Mouse (Mus musculus) brown adipose tissue, adult 24 weeks (tissue): ENCODE results near the gene 1700088E04Rik. TPM values are rescaled to one million over a fixed set of nuclear protein-coding genes. Genes with fewer than 3 reads are reported as not detected.

Experiments
- H3K27ac ChIP-seq: fragments of 200-500 bp; replicated peaks from 2 replicates; pipeline ENCODE4 v1.5.1; 2012; ENCODE audit warnings: low read depth, mild to moderate bottlenecking, low read length
- H3K4me1 ChIP-seq: fragments of 200-500 bp; 2 replicates; pipeline ENCODE4 v1.6.1; 2012; ENCODE audit warnings: low read length, mixed read lengths; ENCODE audit not compliant: control insufficient read depth, insufficient read depth, insufficient read length
- H3K4me3 ChIP-seq: fragments of 200-500 bp; 2 replicates; pipeline ENCODE4 v1.5.1; 2012; ENCODE audit warnings: low read depth, mild to moderate bottlenecking, low read length, moderate library complexity; ENCODE audit not compliant: insufficient read depth
- polyA plus RNA-seq: library from polyadenylated mRNA; stranded (reverse); fragments of >200 nt; gene quantifications from 2 replicates; pipeline ENCODE4 v1.2.4, GENCODE M21; 2012; ENCODE audit not compliant: missing spikeins, insufficient read depth, insufficient read length

1700088E04Rik gene
- polyA plus RNA-seq, 1 experiment: not detected

DNA sequence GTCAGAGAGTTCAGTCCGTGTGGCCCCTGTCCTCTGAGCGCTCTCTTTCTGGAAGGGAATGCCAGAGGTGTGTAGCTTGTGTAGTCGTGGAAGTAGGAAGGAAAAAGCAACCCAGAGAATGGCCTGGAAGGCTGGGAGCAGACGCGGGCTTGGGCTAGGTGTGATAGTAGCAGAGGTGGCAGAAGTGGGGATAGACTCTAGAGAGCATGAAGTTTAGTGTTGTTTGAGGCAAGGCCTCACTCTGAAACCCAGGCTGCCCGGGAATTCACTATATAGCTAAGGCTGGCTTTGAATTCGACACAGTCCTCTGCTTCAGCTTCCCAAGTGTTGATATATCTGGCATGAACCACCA, 489 bp upstream of the 1700088E04Rik start:
- Histone ChIP-seq H3K4me3 (peak overlapping the region; percentile 94), H3K4me1 (no peaks in the 10 kb centered on the region), H3K27ac (peak overlapping the region; percentile 39; the same call in 1 of the 2 replicates)

DNA sequence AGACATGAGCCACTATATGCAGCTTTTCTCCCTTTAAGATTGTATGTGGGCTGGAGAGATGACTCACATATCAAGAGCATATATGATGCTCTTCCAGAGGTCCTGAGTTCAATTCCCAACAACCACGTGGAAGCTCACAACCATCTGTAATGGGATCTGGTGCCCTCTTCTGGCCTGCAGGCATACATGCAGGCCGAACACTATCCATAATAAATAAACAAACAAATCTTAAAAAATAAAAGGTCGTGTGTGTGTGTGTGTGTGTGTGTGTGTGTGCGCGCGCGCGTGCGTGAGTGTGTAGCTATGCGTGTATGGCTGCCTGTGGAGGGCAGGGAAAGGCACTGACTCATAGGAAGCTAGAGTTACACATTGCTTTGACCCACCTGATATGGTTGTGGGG, 1.4 kb downstream of the 1700088E04Rik start:
- Histone ChIP-seq H3K4me1 (no peaks in the 10 kb centered on the region), H3K4me3 (no peak overlapping the region), H3K27ac (no peak overlapping the region)

DNA sequence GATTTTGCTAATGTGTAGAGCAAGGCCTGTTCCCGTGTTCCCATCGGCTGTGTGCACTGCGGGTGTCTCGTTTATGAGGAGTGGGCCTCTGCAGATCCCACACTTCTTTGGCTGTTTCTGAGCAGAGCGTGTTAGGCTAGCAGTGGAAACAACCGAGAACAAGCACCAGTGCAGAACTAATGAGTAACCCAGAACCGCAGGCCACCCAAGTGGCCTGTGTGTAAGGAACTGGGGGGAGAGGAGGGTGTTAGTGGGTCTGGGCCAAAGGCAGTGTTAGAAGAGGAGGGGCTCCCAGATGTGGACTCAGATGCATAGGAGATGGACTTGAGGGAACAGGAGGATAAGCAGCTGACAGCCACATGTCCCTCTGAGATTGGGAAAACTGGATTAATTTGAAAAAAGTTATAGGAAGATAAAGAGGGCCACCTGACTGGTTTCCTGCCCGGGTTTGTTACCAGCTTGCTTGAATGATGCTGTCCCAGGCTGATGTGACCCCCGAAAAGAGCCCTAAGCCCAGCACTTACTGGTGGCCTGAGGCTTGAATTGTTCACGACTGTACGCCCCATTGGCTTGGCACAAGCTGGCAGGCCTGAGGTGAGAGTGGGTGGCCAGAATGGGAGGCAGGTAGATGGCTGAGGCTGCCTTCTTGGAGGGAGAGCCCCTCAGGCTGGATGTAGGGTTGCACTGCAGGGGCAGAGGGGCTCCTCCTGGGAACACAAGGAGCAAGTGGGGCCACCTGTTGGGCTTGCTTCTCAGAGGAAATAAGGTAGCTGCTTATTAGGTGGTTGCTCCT, 5.1 kb downstream of the 1700088E04Rik start:
- Histone ChIP-seq H3K27ac (no peak overlapping the region), H3K4me3 (no peak overlapping the region), H3K4me1 (peaks cover 5% of the 10 kb centered on the region; the same call in 1 of the 2 replicates)

DNA sequence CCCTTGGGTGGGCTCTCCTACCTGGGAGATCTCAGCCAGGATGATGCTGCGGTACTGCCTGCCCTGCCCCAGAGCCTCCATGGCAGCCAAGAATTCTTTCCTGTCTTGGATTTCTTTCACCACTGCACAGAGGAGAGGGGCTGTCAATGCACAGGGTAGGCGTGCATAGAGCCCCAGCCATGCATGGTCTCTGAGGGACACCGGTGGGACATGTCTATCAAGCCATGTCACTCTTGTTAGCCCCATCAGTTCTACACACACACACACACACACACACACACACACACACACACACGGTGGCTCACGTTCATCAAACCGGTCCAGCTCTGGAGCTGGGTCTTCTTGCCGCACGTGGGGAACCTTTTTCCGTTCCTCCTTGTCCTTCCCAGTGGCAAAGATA, 5.7 kb downstream of the 1700088E04Rik start:
- Histone ChIP-seq H3K4me3 (no peak overlapping the region), H3K4me1 (peaks cover 8% of the 10 kb centered on the region), H3K27ac (no peak overlapping the region)

DNA sequence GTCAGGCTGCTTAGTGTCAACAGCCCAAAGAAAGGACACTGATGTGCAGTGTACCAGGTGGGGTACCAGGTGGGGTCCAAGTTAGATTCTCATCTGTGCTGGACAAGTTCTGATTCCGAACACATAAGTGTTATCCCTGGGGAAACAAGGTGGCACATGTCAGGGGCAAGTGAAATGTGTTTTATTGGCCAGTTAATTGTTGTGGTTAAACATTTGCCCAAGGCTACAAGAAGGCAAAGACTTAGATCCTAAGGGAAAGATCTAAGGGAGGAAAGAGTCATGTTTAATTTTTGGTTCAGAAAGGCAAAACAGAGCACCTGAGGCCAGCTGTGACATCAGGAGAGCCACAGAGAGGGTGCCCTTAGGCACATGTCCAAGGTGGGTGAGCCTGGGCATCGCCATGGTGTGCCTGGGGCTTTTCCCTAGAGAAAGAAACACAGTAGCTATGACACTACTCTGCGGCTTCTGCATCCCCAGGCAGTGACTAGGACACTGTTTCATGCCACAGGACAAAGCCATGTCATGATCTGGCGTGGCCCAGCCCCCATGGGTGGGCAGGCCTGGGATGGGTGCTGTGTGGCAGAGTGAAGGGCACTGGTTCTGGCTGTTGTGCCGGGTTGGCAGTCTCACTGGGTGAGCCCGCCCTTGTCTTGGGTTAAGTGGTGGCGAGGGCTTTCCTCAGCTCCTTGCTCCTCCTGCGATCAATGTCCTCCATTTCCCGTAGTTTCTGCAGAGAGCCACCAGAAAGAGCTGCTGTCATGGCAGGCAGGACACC, 6.4 kb downstream of the 1700088E04Rik start:
- H3K4me1 ChIP-seq: peaks cover 8% of the 10 kb centered on the region
- no peak overlapping the region for H3K27ac ChIP-seq

DNA sequence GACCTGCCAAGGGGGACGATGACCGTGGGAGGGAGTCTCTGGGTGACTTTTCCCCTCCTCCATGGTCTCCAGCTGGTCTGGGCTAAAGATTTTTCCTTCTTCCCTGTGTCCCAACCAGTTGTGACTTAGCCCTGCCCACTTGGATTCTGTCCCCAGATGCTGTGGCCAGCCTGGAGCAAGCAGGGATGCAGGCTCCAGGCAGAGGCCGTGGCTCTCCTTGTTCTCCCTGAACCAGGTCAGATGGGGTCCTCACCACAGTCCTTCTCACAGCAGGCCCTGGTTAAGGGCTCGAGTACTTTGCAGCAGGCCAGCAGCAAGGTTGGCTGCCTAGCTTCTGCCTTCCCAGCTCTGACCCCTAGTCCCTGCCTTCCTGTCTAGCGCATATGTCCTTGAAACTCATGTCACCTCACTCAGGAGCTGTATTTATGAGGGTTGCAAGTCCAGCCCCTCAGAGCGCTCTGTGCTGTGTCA, 7.8 kb downstream of the 1700088E04Rik start:
- Histone ChIP-seq H3K27ac (no peak overlapping the region), H3K4me3 (no peak overlapping the region), H3K4me1 (peaks cover 8% of the 10 kb centered on the region)

More for the DNA sequence above, 6.4 kb downstream of the 1700088E04Rik start:
- no peak overlapping the region for H3K4me3 ChIP-seq

DNA sequence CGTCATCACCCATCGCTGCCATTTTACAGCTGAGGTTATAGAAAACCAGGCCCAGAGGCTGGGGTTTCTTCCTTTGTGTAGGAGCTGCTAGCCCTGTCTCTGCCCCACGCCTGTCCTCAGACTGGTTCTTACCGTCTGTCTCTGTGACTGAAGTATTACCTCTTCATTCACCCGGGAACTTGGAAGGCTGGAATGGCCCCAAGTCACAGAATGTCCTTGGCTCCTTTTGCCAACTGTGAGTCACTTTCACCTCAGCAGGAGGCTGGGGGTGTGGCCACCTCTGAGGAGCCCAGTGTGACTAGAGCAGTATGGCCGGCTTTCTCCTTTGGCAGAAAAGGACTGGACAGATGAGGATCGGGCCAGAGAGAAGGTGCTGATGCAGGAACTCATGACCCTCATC, 9.6 kb downstream of the 1700088E04Rik start:
- Histone ChIP-seq H3K27ac (peak overlapping the region; percentile 58), H3K4me3 (no peak overlapping the region), H3K4me1 (peaks cover 8% of the 10 kb centered on the region)

DNA sequence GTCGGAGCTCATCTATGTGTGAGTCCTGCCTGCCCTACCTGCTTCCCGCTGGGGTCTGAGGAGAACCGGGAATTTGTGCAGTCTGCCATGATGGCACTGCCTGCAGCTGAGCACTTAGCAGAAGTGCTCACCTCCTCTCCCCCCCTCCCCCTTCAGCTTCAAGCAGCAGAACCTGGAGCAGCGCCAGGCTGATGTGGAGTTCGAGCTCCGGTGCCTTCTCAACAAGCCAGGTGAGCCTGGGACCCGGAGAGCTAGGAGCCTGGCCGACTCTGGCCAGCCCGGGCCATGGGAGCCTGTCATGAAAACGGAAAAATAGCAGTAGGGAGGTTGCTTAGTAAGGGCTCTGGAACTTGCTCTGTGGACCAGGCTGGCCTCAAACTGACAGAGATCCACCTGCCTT, 10.3 kb downstream of the 1700088E04Rik start:
- peak overlapping the region; percentile 10 for H3K27ac ChIP-seq
- H3K4me1 ChIP-seq: peaks cover 8% of the 10 kb centered on the region
- H3K4me3 ChIP-seq: no peak overlapping the region

DNA sequence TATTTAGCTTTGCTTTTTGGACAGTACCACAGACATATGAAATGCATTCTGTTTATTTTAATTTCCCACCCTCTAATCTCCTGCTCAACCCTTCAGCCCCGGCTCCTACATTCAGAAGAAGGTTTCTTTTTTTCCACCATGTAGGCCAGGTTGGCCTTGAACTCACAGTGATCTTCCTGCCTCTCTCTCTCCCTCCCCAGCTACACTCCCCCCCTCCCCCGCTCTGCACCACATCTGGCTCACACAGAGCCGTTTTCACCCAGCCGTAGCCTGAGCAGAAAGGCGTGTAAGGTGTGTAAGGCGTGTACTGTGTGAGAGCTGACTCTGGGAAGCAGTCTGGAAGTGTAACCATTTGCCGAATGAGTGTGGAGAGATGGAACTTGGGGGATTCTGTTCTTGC, 11.7 kb downstream of the 1700088E04Rik start:
- Histone ChIP-seq H3K4me3 (no peak overlapping the region), H3K27ac (no peak overlapping the region), H3K4me1 (peaks cover 8% of the 10 kb centered on the region)

DNA sequence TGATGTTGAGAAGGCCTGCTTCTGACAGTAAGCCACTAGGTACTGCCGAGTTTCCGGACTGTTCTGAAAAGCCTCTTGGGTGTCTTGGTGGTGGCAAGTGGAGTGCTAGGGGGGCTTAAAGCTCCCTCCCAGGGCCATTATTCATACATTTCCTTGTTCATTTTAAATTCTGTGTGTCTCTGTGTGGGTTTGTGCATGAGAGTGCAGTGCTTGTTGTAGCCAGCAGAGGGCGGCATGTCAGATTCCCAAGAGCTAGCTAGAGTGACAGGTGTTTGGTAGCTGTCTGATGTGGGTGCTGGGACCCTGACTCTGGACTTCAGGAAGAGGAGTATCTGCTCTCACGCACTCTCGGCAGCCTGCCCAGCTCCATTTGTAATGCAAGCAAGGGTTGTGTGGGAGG, 12.8 kb downstream of the 1700088E04Rik start:
- H3K4me3 ChIP-seq: no peak overlapping the region
- no peak overlapping the region for H3K27ac ChIP-seq
- H3K4me1 ChIP-seq: peaks cover 14% of the 10 kb centered on the region

DNA sequence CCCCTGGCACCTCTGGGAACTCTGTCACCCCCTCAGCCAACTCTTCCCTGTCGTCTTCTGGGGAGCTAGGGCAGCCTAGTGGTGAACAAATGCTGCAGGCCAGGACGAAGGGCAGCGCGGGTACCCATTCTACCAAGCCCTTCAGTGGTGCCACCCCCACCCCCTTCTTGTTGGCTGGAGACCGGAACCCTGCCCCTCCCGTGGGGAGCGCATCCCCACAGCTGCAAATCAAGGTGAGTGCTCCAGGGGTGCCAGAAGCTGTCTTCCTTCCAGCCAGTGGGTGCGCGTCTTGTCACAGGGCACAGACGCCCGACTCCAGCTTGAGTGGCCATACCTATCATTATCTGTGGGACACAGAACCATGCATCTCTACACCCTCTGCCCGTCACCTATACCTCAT, 14.0 kb downstream of the 1700088E04Rik start:
- Histone ChIP-seq H3K4me3 (no peak overlapping the region), H3K4me1 (peaks cover 19% of the 10 kb centered on the region)

DNA sequence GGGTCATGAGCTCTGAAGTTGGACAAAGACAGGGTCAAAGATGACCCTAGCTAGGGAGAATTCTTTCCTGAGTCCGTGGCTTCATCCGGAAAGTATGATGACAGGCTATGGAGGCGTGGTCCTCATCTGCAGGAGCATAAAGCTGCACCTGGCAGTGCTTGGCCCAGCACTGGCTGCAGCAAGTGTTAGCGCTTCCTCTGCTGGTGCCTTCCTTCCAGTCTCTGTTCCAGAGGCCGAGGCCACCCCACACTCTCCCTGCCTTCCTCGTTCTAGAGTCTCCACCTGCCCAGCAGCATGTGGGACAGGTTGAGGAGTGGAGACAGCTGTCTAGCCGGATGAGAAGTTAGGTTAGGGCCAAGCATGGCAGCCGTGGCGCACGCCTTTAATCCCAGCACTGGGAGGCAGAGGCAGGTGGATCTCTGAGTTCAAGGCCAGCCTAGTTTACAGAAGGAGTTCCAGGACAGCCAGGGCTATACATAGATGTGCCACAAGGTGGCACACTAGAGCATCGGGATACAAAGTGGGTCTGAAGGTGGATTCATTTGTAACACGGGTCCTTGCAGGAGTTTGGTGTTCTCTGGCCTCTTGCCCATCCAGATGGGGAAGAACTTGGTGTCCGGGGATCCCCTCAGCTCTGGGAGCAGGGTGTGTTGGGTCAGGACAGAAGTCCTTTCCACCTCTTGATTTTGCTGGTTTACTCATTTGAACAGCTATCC, 14.7 kb downstream of the 1700088E04Rik start:
- H3K4me3 ChIP-seq: no peak overlapping the region
- no peak overlapping the region for H3K27ac ChIP-seq
- H3K4me1 ChIP-seq: peaks cover 17% of the 10 kb centered on the region

More for the DNA sequence above, 14.0 kb downstream of the 1700088E04Rik start:
- H3K27ac ChIP-seq: no peak overlapping the region

DNA sequence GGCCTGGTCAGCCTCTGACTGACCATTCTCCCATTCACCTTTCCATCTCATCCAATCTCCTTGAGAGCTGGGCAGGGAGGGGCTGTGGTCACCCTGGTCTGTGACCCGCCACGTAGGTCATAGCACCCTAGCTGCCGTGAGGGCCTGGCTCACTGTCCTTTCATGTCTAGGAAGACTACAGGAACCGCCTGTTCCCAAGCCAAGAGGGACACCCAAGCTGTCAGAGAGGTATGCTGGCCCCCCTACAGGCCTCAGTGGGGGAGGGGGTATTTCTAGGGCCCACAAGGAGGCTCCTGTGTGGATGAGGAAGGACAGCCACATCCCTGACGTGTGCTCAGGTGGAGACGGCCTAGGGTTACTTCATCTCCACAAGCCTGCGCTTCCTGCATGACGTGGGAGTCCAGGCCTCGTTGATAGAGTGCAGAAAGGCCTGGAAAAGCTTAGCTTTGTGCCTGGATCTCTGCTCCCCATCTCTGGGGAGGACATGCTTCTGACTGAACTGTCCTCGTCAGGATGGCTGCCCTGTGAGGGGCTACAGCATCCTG, 16.6 kb downstream of the 1700088E04Rik start:
- 0 out of 2 replicates have a peak overlapping the region, but pooled peaks have one; percentile 7 for H3K27ac ChIP-seq
- H3K4me3 ChIP-seq: no peak overlapping the region
- peaks cover 14% of the 10 kb centered on the region for H3K4me1 ChIP-seq

DNA sequence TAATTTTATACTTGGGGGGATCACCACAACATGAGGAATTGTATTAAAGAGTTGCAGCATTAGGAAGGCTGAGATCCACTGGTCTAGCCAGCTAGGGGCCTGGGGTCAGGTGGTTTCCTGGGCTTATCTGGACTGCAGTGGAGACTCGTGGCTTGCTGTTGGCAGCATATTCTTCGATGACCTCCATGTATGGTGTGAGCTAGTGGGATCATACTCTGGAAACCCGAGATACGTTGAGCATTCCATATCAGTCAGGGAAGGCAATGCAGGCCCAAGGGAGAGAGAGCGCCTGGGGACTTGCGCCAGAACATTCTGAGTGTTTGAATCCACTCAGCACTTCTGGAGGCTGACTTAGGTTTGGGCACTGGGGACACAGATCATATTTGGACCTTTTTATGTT, 17.3 kb downstream of the 1700088E04Rik start:
- Histone ChIP-seq H3K27ac (0 out of 2 replicates have a peak overlapping the region, but pooled peaks have one; percentile 24), H3K4me1 (peaks cover 14% of the 10 kb centered on the region), H3K4me3 (no peak overlapping the region)

DNA sequence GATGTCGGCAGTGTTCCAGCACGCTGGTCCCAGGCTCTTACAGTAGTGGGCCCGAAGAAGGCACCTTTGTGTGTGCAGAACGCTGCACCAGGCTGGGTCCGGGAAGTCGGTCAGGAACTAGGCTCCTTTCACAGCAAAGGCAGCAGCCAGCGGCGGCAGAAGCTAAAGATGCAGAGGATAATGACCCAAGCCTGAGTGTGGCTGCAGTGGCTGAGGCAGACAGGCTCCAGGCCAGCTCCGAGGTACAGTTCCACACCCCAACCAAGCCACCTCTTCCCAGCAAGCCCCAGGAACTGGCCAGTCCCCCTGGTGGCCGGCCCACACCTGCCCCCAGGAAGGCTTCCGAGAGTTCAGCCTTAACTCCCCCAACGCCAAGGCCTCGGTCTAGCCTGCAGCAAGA, 18.5 kb downstream of the 1700088E04Rik start:
- H3K27ac ChIP-seq: peak overlapping the region; percentile 55
- no peak overlapping the region for H3K4me3 ChIP-seq

More for the DNA sequence above, 18.5 kb downstream of the 1700088E04Rik start:
- H3K4me1 ChIP-seq: peaks cover 14% of the 10 kb centered on the region
